Mouse (Mus musculus) lung, adult 2 months (tissue): ENCODE data around the gene Zc3h7b.

Source experiments
- CTCF ChIP-seq: fragments of 200-500 bp; IDR thresholded peaks from 2 replicates; pipeline ENCODE4 v1.5.1; 2011; ENCODE audit warnings: mild to moderate bottlenecking, low read length, control low read depth; ENCODE audit not compliant: insufficient read depth
- POLR2A ChIP-seq: fragments of 200-500 bp; IDR thresholded peaks from 2 replicates; pipeline ENCODE4 v1.6.1; 2011; ENCODE audit warnings: low read depth, mild to moderate bottlenecking, control low read depth, low read length, borderline replicate concordance; ENCODE audit errors: extremely low read depth

GRCm38 (mm10) chr15:81811599-81811996 is 66.7 kb downstream of the Zc3h7b start:
- TF ChIP-seq CTCF, result no peak
- no peak for TF ChIP-seq POLR2A
